ENCODE assay signal across 14 mouse cellular contexts in genomic region chr4:32903826-32904225, GRCm38 (mm10).
"Had no signal": no experiment of that assay in that cellular context is flagged by ENCODE, and none has a peak within 500 bp of the region (broad histone marks: within the 10 kb centered on the region; RNA-seq: fewer than 3 reads in every experiment).

No protein-coding gene starts in this region.

- DNase-seq: gastrocnemius, adult 2 months; gastrocnemius, postnatal 10 days; gastrocnemius, postnatal 25 days; heart, adult 2 months; heart, postnatal 10 days; heart, postnatal 4 days; kidney, adult 18-20 months; kidney, adult 8-10 months; kidney, postnatal 10 days; kidney, postnatal 25 days; kidney, postnatal 4 days; layer of hippocampus, adult 9-11 months; liver; liver, embryonic 13.5 days had no signal
